Mouse (Mus musculus): ENCODE measurements around the gene Map4k5. TPM values are rescaled to one million over a fixed set of nuclear protein-coding genes. Genes with fewer than 3 reads are reported as not detected.

The Map4k5 gene
- total RNA-seq (2022) = 10 to 100 TPM; 19.1 to 21.2 (median 20.3) TPM

DNA sequence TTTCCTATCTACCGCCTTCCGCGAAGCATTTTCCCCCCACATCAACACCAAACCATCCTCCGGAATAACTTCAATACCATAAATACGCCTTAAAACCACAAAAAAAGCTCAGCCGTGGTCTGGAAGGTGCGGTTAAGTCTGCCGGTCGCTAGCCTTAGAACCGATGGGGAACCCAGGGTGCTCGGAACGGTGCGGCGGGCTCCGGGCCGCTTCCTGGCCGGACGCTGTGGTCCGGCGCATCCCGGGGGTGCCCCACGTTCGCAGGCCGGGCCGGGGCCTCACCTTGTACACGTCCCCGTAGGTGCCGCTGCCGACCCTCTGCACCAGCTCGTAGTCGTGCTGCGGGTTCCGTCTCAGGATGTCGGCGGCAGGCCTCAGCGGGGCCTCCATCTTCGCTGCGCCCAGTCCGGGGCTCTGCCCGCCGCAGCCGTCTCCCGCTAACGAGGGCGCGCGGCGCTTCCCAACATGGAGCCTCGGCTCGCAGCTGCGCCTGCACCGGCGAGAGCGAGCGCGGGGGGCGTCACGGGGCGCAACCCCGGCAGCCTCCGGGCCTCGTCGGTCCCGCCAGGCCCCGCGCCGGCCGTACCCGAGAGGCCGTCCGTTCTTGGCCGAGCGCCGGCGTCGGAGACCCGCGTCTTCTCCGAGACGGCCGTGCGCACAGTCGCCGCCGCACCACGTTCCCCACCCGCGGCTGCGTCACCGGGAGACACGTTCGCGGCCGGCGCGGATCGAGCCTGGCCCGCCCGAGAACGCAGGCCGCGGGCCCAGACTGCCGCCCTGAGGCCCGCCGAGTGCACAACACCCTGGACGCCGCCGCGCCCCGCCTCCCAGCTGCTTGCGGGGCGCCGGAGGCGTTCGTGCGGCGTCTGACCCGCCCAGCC, at the start of gene Map4k5, which contains the start of gene Atl1:
TSS of gene Map4k5 (minus strand) at position 830 of the 881 bp plus-strand sequence.
TSS of gene Atl1 (plus strand) at position 244 of the 881 bp plus-strand sequence.
- DNase-seq (ENCODE audit: low spot score) = peak; percentile 79

DNA sequence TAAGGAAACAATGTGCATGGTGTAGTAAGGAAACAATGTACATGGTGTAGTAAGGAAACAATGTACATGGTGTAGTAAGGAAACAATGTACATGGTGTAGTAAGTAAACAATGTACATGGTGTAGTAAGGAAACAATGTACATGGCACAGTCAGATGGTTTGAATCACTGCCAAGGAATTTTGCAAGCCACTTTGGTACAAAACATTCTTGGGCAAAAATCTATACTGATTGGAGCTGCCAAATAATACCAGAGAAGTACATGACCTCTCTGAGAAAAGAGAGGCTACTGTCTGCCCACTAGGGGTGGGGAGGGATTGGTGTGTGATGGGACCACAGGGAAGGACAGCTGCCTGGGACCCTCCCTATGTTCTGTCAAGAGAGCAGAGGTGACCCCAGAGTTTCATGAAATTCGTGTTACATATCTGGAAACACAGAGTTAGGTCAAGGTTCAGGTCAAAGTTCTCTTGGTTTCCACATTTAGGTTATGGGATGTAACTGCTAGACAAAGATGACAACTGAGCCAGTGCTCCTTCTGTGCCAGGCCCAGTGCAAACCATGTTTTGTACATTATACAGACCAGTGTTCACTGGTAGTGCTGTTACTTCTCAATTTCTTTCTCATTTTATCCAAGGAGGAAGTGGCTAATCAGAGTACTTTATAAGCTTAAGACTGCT, 48.8 kb upstream of the Map4k5 start:
- DNase-seq (ENCODE audit: low spot score) = no peak

DNA sequence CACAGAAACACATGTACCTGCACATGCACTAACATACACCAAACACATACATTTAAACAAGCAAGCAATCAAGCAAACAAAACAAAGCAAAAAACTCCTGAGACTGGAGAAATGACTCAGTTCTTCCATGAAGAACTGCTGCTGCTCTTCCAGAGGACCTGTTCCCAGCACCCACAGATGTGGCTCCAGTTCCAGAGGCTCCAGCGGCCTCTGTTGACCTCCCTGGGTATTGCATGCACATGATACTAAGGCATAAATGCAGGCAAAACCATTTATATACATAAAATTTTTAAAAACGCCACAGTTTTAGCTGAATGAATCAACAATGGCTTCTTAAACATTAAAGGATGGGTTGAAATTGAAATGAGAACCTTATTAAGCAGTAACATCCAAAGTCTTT, 46.3 kb upstream of the Map4k5 start:
- DNase-seq (ENCODE audit: low spot score) = no peak

DNA sequence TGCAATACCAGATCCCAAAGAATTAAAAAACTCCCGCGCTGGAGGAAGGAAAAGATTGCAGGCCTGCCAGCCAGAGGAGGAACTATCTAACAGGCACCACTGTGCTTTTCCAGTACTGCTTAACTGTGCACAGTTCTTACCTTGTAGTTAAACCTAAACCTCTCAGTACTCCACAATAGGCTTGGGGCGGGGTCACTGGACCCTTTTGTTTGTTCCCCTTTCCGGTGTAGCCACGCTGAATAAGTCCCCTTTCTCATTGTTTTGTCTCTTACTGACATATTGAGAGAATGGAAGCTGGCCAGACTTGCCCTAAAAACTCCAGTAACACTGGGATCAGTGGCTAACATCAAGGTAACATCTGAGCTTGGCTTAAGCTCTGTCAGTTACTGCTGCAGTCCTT, 44.7 kb upstream of the Map4k5 start:
- DNase-seq (ENCODE audit: low spot score) = no peak

DNA sequence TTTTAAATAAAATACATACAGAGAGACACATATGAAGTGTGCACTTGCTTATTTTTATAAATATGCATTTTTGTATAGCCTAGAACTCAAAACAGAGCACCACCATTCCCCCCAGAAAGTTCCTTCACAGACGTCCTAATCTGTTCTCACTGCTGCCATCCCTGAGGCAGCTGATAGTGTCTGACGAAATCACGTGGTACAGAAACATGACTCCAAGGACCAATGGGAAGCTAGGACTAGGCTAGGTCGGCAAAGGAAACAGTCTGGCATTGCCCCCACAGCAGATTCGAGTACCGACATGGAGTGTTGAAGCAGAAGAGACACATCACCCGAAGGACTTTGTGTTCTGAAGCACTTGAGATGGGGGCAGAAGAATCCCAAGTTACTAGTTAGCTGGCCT, 33.7 kb upstream of the Map4k5 start:
- no peak for DNase-seq (ENCODE audit: low spot score)

DNA sequence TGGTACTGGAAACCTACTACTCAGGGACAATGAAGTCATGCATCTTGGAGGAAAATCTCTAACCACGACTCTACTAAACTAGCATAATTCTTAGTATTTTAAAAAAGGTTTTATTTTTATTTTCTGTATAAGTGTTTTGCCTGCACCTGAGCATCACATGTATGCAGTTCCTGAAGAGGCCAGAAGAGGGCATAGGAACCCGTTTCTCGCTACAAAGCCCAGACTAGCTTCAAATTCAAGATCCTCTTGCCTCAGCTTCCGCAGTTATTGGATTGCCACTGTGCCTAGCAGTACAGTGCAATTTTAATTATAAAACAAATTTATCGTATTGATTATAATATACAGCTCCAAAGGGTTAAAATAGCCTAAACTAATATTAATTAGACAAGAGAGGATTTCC, 31.0 kb upstream of the Map4k5 start:
- no peak for DNase-seq (ENCODE audit: low spot score)

DNA sequence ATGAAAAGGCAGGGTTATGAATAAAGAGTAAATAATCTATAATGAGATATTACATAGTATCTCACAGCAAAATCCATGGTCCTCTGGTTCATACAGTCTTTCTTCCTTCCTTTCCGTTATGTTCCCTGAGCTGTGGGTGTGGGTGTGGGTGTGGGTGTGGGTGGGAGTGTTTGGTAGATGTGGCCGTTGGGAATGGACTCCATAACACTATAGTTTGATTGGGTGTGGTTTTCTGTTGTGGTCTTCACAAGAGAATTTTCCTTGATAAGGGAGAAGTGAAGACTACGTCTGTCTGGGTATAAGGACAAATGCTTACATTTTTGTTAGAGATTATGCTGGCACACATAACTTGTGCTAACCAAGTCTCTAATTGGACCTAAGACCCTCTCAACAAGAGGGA, 30.6 kb upstream of the Map4k5 start:
- no peak for DNase-seq (ENCODE audit: low spot score)

DNA sequence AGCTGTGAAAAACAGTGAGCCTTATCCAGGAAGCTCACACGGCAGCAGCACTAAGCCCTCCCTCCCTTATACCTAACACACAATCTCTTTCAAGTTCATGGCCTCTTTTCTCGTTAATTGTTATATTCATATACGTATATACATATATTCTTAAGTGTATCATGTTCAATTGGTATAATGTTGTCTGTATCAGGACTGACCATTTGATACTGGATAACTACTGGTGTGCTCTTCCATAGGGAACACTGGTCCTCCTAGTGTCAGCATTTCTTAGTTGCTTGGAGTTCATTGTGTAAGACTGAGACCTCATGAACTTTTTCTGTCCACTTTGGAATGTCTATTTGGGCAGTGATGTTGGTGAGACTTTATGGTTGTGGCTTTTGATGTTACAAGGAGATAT, 30.1 kb upstream of the Map4k5 start:
- no peak for DNase-seq (ENCODE audit: low spot score)

DNA sequence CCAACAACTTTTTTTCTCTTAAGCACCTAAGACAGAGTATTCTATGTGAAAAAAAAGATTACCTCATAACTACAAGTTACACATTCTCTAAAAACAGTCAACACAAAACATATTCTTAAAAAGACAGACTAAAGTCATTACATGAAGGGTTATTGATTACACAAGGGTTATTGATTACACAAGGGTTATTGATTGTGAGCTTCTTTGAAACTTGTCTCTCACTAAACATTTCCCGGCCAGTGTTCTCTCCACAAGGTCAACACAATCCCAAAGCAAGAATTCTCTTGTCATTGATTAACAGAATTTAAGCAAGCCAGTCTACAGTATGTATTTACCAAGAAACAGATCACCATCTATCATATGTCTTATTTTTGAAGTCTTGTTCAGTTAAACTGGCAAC, 29.1 kb upstream of the Map4k5 start:
- no peak for DNase-seq (ENCODE audit: low spot score)

DNA sequence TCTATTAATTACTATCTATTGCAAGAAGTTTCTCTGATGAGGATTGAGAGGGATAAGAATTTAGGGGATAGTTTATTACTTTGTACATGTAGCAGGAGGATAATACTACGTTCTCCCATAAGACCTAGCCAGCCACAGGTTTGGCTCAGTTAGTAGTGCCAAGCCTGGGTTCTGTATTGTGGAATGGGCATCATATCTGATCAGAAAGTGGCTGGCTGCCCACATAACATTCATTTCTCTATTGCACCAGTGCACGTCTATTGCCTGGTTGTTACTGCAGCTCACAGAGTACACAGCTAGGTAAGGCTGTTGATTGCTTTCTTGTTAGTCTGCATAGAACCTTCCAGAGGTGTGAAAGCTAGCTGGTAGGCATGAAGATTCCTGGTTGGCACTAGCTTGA, 24.9 kb upstream of the Map4k5 start:
- no peak for DNase-seq (ENCODE audit: low spot score)

DNA sequence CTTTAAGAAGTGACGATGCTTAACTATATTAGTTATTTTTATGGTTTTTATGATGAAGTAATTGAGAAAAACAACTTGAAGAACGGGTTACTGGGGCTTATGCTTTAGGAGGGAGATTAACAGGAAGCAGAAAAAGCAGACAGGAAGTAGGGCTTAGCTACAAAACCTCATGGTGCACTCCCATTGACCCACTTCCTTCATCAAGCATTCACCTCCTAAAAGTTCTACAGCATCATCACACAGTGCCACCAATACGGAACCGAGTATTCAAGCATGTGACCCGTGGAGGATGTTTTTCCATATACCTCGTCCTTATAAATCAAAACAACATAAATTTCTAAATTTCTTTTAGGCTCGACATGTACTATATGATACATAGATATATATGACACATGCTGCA, 19.7 kb upstream of the Map4k5 start:
- DNase-seq (ENCODE audit: low spot score) = no peak

DNA sequence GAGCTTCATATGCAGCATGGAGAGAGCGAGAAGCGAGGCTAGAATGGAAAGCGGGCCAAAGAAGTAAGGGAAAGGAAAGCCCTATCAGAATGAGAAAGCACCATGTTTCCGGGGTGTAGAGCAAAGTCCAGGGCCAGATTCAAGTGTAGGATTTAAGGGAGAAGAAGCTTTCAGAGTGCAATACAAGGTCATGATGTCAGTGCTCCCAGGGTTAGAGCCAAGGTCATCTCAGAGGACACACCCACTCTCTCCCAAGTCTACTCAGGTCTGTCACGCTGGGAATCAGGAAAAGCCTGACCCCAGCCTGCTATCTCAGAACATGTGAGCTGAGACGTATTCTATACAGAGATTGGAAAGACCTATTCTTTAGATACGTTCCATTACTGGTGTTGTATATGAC, 18.9 kb upstream of the Map4k5 start:
- DNase-seq (ENCODE audit: low spot score) = no peak

DNA sequence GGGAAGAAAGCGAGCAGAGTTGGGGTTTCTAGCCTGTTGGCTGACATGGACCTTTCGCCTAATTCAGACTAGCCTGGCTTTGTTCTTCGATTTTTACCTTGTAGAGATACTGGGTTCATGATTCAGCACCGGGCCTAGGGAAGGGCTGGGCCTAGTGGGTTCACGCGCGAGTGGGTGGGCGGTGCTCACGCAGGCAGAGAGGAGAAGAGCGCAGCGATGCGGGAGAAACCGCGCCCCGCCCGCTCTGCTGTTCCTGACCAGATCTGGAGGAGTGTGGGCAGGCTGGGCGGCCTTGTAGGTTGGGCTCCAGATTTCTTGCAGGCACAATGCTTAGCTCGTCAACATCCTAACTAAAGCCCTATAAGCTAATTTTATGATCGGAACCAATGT, 15.5 kb upstream of the Map4k5 start:
- DNase-seq (ENCODE audit: low spot score) = no peak

DNA sequence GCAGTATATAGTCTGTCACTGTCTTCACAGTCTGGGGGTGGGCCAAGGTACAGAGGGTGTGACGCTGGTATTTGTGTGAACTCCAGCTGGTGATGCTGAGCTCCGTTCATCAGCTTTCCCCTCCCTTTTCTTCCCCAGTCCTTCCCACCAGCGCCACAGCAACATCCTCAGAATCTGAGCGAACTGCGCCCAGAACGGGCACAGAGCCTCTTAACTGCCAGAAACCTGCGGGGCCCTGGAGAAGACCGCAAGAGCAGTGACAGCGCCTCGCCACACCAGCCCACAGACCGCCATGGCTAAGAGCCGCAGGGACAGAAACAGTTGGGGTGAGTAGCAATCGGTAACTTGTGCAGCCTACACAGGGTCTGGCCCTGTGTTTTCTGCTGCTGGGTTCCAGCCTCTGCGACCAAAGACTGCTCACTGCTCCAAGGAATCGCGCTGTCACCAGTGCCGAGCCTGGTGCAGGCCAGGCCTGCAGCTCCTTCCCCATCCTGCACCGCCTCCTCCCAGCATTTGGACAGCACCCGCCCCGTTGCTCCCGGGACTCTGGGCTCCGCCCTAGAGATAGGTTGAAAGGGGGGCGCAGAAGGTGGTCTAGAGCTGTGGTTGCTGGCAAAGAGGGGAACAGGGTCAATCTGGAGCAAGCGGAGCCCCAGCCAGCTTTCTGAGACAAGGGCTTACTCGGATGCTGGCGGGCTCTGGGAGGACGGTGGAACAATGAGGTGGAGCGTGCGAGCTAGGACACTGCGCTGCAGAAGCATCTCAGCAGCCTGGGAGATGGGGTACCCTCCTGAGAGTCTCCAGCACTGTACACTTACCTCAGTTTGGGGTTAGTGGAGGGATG, 14.9 kb upstream of the Map4k5 start:
- DNase-seq (ENCODE audit: low spot score) = no peak

DNA sequence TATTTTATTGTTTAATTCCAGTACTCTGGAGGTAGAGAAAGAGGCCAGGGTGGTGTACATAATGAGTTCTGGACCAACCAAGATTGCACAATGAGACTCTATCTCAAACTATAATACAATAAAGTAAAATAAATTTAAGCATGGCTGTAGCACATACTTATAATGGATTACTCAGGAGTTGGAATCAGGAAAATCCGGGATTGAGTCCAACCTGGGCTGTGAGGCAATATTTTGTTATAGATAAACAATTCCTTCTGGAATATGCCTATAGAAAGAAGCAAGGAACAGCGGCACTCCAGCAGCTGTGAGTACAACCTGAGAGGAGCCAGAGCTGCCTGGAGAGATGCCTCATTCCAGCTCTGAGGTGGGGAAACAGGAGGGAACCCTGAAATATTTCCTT, 12.0 kb upstream of the Map4k5 start:
- no peak for DNase-seq (ENCODE audit: low spot score)

DNA sequence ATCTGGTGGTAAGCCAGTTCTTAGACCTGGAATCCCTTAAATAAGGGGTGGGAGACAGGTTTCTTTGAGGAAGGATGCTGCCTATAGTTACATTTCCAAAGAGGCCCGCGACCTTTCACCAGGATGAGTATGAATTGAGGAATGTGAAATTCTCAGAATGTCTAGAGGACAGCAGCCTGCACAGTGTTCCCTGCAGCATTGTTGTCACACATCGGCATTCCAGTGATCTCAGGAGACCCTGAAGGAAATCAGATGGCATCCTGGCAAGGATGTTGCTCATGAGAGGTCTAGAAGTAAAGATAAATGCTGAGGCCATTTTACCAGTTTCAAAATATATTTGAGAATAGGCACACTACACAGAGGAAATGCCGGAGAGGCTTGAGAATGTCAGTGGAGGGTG, 5.1 kb upstream of the Map4k5 start:
- DNase-seq (ENCODE audit: low spot score) = no peak

DNA sequence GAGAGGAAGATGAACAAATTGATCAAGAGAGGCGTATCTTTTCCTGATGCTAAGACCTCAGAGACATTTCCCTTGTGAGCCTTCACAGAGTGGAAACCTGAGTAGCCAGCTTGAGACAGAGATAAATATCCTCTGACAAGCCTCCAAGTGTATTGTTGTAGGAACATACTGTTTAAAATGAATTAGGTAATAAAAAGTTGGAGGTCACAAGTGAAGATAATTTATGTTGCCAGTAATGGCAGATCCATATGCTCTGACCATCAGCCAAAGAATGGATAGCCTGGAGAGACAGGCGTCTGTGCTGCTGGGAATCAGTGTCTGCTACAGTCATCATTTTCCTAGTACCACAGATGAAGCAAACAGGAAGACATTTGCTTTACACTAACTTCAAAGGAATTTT, 2.0 kb upstream of the Map4k5 start:
- DNase-seq (ENCODE audit: low spot score) = no peak

DNA sequence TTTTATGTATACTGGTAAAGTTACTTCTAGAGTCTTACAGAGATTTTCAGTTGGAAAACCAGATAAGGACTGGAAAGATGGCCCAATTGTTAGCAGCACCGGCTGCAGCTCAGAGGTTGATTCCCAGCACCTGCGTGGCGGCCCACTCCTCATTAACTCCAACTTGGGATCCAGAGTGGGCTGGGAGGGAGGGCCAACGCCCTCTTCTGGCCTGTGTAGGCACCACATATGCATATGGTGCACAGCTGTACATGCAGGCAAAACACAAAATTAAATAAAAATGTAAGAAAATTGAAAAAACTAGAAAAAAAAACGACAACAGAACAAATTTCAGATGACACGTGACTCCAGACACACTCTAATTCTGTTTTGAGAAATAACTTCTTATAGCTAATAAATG, 927 bp upstream of the Map4k5 start:
- DNase-seq (ENCODE audit: low spot score) = no peak

DNA sequence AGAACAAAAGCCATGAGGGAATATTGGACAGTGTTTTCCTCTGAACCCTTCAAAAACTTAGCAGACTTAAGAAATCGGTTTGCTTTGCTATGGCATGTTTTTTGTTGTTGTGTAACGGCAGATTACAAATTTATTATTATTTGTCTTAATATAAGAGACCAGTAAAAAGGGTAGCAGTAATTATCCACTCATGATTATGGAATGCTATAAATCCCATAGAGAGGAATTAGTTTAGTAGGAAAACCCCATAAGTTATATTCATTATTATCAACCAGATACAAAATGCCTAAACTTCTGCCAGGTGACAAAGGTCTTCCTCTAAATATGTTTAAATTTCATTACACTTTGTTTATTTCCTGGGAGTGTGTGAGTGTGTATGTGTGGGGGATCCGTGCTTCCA, 1.3 kb downstream of the Map4k5 start:
- no peak for DNase-seq (ENCODE audit: low spot score)

DNA sequence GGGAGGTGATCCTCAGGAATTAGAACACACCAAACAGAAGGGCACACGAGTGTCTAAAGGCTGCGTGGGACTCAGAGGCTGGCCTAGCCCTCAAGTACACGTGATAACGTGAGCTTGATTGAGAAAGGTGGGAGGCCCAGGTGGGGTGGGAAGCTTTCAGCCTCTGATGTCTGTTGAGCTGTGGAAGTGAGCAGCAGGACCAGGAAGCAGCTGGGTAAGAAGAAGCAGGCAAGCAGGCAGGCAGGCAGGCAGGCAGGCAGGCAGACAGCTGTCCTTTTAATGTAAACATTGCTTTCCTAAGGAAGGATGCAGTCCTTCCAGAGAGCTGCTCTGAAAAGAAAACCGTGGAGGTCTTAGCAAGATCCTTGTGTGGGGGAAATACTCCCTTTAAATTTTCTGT, 2.5 kb downstream of the Map4k5 start:
- no peak for DNase-seq (ENCODE audit: low spot score)

DNA sequence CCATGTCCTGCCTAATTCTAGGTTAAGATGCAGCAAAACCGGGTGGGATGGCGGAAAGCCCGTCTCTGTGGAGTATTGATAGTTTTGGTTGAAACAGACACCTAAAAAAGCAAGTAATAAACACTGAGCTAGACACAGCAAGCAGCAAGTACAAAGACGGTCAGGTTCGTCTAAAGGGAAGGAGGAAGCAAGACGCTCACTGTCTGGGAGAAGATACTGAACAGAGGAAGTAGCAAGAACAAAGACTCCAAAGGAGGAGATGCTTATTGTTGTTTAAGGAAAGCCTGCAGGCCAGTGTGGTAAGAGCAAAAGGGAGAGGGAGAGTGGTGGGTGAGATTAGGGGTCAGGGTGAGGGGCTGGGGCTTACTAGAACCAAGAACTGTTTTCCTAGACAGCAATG, 2.9 kb downstream of the Map4k5 start:
- DNase-seq (ENCODE audit: low spot score) = no peak

DNA sequence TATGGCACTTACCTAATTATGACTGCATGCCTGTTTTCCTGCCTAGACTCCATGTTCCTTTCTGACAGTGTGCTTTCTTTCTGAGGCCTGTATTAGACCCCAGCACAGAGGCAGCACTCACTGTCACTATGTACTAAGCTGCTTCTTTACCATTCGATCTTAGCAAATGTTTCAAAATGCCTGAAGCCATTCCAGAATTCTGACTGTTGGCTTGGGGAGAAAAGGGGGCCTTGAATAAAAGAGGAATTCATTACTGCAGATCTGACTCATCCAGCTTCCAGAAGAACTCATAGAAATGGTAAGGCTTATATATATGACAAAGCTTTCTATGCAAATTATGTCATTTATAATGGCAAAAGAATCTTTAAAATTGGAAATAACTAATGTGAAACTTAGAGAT, 4.7 kb downstream of the Map4k5 start:
- DNase-seq (ENCODE audit: low spot score) = no peak

All from heart, adult 8-10 months (tissue).